In the genomic region with DNA sequence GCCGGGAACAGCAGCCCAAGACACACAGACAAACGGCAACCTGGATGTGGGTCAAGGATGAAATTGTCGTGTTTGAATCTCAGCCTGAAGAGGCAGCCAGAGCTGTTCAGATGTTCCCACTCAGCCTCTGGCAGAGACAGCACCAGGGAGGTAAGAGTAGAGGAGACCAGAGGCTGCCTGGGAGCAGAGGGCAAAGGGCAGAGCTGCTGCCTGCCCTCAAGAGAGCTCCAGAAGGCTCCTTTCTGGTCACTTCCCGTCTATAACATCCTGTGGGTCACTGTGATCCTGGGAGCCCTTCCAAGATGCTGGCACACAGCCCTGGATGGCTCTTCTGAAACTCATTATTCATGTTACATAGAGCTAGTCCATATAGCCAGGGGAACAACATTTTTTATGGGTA, we compare ENCODE assay signal across 7 mouse cellular contexts.
DNase-seq lines count a peak whose midpoint lies in the region; ATAC-seq and TF ChIP-seq lines count a peak whose summit lies in the region.

No protein-coding gene starts in this region.

- no peak overlapping the region for H3K4me3 ChIP-seq in lung, embryonic 15.5 days
- no peak overlapping the region for H3K4me3 ChIP-seq in lung, adult 2 months (replicated peaks; ENCODE audit: extremely low read depth, low read depth, low read length)
- no peak overlapping the region for H3K4me3 ChIP-seq in embryonic facial prominence, embryonic 13.5 days
- H3K4me3 ChIP-seq in stomach, embryonic 14.5 days (ENCODE audit: low read depth, low read length), result no peak overlapping the region
- H3K4me3 ChIP-seq in forebrain, embryonic 13.5 days, result no peak overlapping the region

- TF ChIP-seq CTCF in lung, adult 2 months (IDR thresholded peaks at IDR 0.05; ENCODE audit: insufficient read depth, low read length), result no peak

- no peaks in the 10 kb centered on the region for H3K36me3 ChIP-seq in lung, embryonic 15.5 days
- no peaks in the 10 kb centered on the region for H3K36me3 ChIP-seq in embryonic facial prominence, embryonic 13.5 days
- H3K36me3 ChIP-seq in stomach, embryonic 14.5 days (ENCODE audit: control insufficient read depth, insufficient read depth, low read length), result no peaks in the 10 kb centered on the region
- no peaks in the 10 kb centered on the region for H3K36me3 ChIP-seq in forebrain, embryonic 13.5 days (ENCODE audit: poor library complexity, severe bottlenecking)

- no peaks in the 10 kb centered on the region for H3K9me3 ChIP-seq in lung, embryonic 15.5 days
- H3K9me3 ChIP-seq in embryonic facial prominence, embryonic 13.5 days, result no peaks in the 10 kb centered on the region
- peaks cover 3% of the 10 kb centered on the region; the same call in 1 of the 2 replicates for H3K9me3 ChIP-seq in stomach, embryonic 14.5 days (ENCODE audit: control insufficient read depth, low read depth, low read length)
- H3K9me3 ChIP-seq in forebrain, embryonic 13.5 days (replicated peaks), result no peaks in the 10 kb centered on the region; the same call in 1 of the 2 replicates

- peaks cover 20% of the 10 kb centered on the region for H3K4me1 ChIP-seq in lung, embryonic 15.5 days
- H3K4me1 ChIP-seq in lung, adult 2 months (ENCODE audit: control insufficient read depth, insufficient read depth, low read length), result no peaks in the 10 kb centered on the region
- peaks cover 17% of the 10 kb centered on the region for H3K4me1 ChIP-seq in embryonic facial prominence, embryonic 13.5 days
- peaks cover 14% of the 10 kb centered on the region for H3K4me1 ChIP-seq in stomach, embryonic 14.5 days (ENCODE audit: control insufficient read depth, insufficient read depth, low read length)
- peaks cover 15% of the 10 kb centered on the region for H3K4me1 ChIP-seq in forebrain, embryonic 13.5 days

- no peak overlapping the region for H3K4me2 ChIP-seq in lung, embryonic 15.5 days
- H3K4me2 ChIP-seq in embryonic facial prominence, embryonic 13.5 days, result no peak overlapping the region
- H3K4me2 ChIP-seq in stomach, embryonic 14.5 days (replicated peaks; ENCODE audit: low read depth, low read length), result no peak overlapping the region
- no peak overlapping the region for H3K4me2 ChIP-seq in forebrain, embryonic 13.5 days

- TF ChIP-seq POLR2A in lung, adult 2 months (IDR thresholded peaks at IDR 0.05; ENCODE audit: borderline replicate concordance, extremely low read depth, low read depth, low read length), result no peak

- H3K27ac ChIP-seq in lung, embryonic 15.5 days, result peak overlapping the region; percentile 69
- peak overlapping the region; percentile 40; the same call in 1 of the 2 replicates for H3K27ac ChIP-seq in embryonic facial prominence, embryonic 13.5 days
- H3K27ac ChIP-seq in stomach, embryonic 14.5 days (ENCODE audit: low read length), result peak overlapping the region; percentile 72
- no peak overlapping the region for H3K27ac ChIP-seq in forebrain, embryonic 13.5 days

- ATAC-seq in lung, embryonic 15.5 days (ENCODE audit: borderline replicate concordance, extremely low read depth, low FRiP score, low TSS enrichment), result peak; percentile 79
- ATAC-seq in embryonic facial prominence, embryonic 13.5 days (ENCODE audit: insufficient number of reproducible peaks, insufficient read depth, low FRiP score, low TSS enrichment, low read depth), result no peak
- 0 out of 2 replicates have a peak, but pooled peaks have one; percentile 33 for ATAC-seq in stomach, embryonic 14.5 days (ENCODE audit: insufficient number of reproducible peaks, insufficient read depth, low FRiP score, low read depth)
- no peak for ATAC-seq in forebrain, embryonic 13.5 days

- no peak for DNase-seq in lung, adult 2 months
- peak; percentile 34 for DNase-seq in kidney, adult 18-20 months
- DNase-seq in frontal cortex, postnatal 25 days (ENCODE audit: low spot score in 2 of 2), result no peak

- H3K9ac ChIP-seq in lung, embryonic 15.5 days, result no peak overlapping the region
- H3K9ac ChIP-seq in embryonic facial prominence, embryonic 13.5 days, result no peak overlapping the region
- H3K9ac ChIP-seq in stomach, embryonic 14.5 days (replicated peaks; ENCODE audit: low read depth, low read length), result no peak overlapping the region
- H3K9ac ChIP-seq in forebrain, embryonic 13.5 days, result no peak overlapping the region

- no peaks in the 10 kb centered on the region for H3K27me3 ChIP-seq in lung, embryonic 15.5 days
- no peaks in the 10 kb centered on the region for H3K27me3 ChIP-seq in embryonic facial prominence, embryonic 13.5 days
- no peaks in the 10 kb centered on the region for H3K27me3 ChIP-seq in stomach, embryonic 14.5 days (ENCODE audit: control insufficient read depth, insufficient read depth, low read length)
- no peaks in the 10 kb centered on the region for H3K27me3 ChIP-seq in forebrain, embryonic 13.5 days

- WGBS in lung, embryonic 15.5 days, result 11% methylated on average over 4 of the region's 4 CpGs
- 35% methylated on average over 4 of the region's 4 CpGs for WGBS in lung, adult 2 months
- 38% methylated on average over 4 of the region's 4 CpGs for WGBS in embryonic facial prominence, embryonic 13.5 days
- 38% methylated on average over 4 of the region's 4 CpGs for WGBS in stomach, embryonic 14.5 days
- WGBS in forebrain, embryonic 13.5 days, result 48% methylated on average over 4 of the region's 4 CpGs

Comparison
In these comparisons a context has a peak if more than half of its experiments do, and no peak if none do; other contexts are left out.
1. ATAC-seq: peak in lung, embryonic 15.5 days (single experiment) and stomach, embryonic 14.5 days (single experiment); none in embryonic facial prominence, embryonic 13.5 days (single experiment) and forebrain, embryonic 13.5 days (single experiment).